Mouse (Mus musculus): ENCODE results near the gene Xdh. TPM values are rescaled to one million over a fixed set of nuclear protein-coding genes. Genes with fewer than 3 reads are reported as not detected.

The Xdh gene
- total RNA-seq (2014; rRNA removed) (0.24 and 0.62 TPM in 2 replicates), polyA plus RNA-seq (2015; fragmentation: Nextera tagmentation; extraction: Ambion mirVana) (0.13 and 0.26 TPM in 2 replicates)

DNA sequence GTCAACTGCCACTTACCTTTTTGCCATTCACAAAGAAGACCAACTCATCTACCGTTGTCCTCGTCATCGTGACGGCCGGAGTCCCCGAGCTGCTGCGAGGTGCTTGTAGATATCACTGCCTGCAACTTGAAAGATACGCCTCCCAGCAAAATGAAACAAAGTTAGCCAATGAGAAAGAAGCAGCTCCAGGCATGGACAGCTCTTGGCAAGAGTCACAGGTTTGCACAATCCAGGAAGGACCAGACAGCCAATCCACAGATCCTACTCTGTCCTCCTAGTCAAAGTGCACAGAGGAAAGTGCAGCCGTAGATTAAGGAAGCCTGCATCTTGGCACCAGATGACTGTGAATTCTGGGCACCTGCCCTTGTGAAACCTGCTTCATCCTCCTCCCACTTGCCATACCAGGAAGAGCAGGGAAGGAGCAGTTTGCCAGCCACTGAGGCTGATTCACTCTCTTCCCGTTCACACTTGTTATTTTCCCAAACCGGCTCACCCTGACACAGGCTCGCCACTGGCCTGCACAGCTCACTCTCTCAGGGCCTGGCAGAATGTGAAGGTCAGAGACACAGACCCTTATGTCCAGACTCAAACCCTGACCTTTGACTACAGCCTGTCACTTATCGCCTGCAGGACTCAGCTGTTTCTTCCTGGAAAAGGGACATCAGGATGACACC is at the start of gene Xdh:
Gene Xdh, minus strand, starts transcription at position 135 of the 674 bp plus-strand sequence.
- WGBS = 80% methylated on average over 13 of the region's 13 CpGs
- H3K9me3 ChIP-seq (ENCODE audit: low read length) = no peaks in the 10 kb centered on the region
- H3K4me1 ChIP-seq (ENCODE audit: insufficient read depth) = no peaks in the 10 kb centered on the region
- ATAC-seq (no peak), DNase-seq (no peak)
- H3K4me3 ChIP-seq (ENCODE audit: low read depth, low read length) = no peak within 1 kb of the TSS
- H3K27ac ChIP-seq (ENCODE audit: low read depth, low read length) = no peak within 1 kb of the TSS
- TF ChIP-seq CTCF (IDR thresholded peaks at IDR 0.05; ENCODE audit: low read depth) = no peak
- no peak within 1 kb of the TSS for H3K9ac ChIP-seq
- no peaks in the 10 kb centered on the region for H3K27me3 ChIP-seq (ENCODE audit: insufficient read depth, low read length)
- no peaks in the 10 kb centered on the region for H3K36me3 ChIP-seq (ENCODE audit: insufficient read depth)
- H3K4me2 ChIP-seq (ENCODE audit: low read depth) = no peak within 1 kb of the TSS

DNA sequence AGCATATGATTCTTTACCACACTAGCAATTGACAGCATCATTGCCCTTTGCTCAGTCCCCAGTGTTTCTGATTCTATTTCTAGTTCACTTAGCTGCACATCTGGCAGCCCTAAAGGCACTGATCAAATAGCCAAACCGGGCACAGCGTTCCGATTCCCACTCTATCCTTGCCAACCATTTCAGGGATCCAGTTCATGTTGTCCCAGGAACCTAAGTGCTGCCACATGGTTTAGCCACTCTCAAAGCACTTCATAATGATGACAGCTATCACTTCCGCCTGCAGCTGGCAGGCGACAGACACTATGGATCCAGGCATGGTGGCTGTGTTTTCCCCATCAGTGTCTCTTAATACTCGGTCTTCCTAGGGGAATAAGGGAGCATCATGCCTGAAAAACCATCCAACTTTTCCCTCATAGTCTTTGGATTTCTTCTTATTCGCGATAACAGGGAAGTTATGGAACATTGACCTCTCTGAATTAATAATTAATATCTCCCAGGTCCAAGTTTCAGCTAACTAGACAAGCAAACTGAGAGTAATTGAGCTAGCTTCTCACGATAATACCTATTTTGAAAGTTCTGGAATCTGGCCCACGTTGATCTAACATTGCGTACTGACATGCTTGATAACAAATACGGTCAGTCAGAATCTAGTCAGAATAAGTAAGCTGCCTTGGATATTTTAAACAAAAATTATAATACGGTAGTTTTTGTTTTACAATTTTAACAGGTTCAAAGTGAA is 46.1 kb upstream of the Xdh start:
- no peak for TF ChIP-seq CTCF (IDR thresholded peaks at IDR 0.05; ENCODE audit: low read depth)
- no peak overlapping the region for H3K9ac ChIP-seq
- no peak overlapping the region for H3K4me2 ChIP-seq (ENCODE audit: low read depth)
- no peak for ATAC-seq
- no peaks in the 10 kb centered on the region for H3K4me1 ChIP-seq (ENCODE audit: insufficient read depth)
- no peak overlapping the region for H3K4me3 ChIP-seq (ENCODE audit: low read depth, low read length)
- no peak overlapping the region for H3K27ac ChIP-seq (ENCODE audit: low read depth, low read length)
- no peaks in the 10 kb centered on the region for H3K9me3 ChIP-seq (ENCODE audit: low read length)
- H3K36me3 ChIP-seq (ENCODE audit: insufficient read depth) = no peaks in the 10 kb centered on the region
- DNase-seq = no peak
- 92% methylated on average over 13 of the region's 13 CpGs for WGBS
- no peaks in the 10 kb centered on the region for H3K27me3 ChIP-seq (ENCODE audit: insufficient read depth, low read length)

DNA sequence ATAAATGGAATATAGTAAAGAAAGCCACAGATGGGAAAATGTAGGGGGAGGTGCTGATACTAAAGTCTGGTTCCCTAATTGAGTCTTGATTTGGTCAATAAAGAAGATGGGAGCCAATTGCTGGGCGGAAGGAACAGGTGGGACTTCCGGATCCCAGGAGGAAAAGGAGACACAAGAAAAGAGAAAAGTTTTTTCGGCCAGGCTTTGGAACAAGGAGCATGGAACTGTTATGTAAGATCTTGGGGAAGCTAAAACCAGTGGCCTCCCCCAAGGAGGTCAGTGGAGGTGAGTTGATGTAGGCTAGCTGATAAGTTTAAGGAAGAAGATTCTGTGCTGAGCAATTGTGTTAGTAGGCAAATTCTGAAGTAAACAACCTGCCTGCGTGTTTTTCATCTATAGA is 41.3 kb upstream of the Xdh start:
- Histone ChIP-seq H3K4me1 (ENCODE audit: insufficient read depth) (no peaks in the 10 kb centered on the region), H3K9me3 (ENCODE audit: low read length) (no peaks in the 10 kb centered on the region), H3K4me2 (ENCODE audit: low read depth) (no peak overlapping the region), H3K36me3 (ENCODE audit: insufficient read depth) (no peaks in the 10 kb centered on the region), H3K9ac (no peak overlapping the region), H3K4me3 (ENCODE audit: low read depth, low read length) (no peak overlapping the region), H3K27me3 (ENCODE audit: insufficient read depth, low read length) (no peaks in the 10 kb centered on the region), H3K27ac (ENCODE audit: low read depth, low read length) (no peak overlapping the region)
- DNase-seq (no peak), ATAC-seq (no peak)
- no peak for TF ChIP-seq CTCF (IDR thresholded peaks at IDR 0.05; ENCODE audit: low read depth)
- WGBS = 86% methylated on average over 4 of the region's 4 CpGs

DNA sequence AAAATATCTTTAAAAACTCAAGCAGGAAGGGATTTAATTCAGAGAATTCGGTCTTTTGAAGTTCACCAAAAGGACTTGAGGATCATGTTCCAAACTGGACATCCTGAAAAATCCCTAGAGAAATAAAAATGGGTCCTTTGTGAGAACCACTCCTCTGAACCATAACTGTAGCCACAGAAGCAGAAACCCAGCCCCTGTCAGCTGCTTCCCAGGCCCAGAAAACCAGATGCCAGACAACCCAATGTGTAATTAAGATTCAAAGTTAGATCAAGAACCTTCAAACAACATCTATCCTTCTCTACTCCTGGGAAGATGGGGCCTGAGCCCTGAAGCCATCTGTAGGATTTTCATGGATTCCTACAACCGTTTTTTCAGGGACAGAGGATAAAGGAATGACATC is 36.6 kb upstream of the Xdh start:
- no peak for TF ChIP-seq CTCF (IDR thresholded peaks at IDR 0.05; ENCODE audit: low read depth)
- Histone ChIP-seq H3K9me3 (ENCODE audit: low read length) (no peaks in the 10 kb centered on the region), H3K9ac (no peak overlapping the region), H3K4me1 (ENCODE audit: insufficient read depth) (no peaks in the 10 kb centered on the region), H3K27me3 (ENCODE audit: insufficient read depth, low read length) (no peaks in the 10 kb centered on the region), H3K4me3 (ENCODE audit: low read depth, low read length) (no peak overlapping the region), H3K4me2 (ENCODE audit: low read depth) (no peak overlapping the region), H3K36me3 (ENCODE audit: insufficient read depth) (no peaks in the 10 kb centered on the region), H3K27ac (ENCODE audit: low read depth, low read length) (no peak overlapping the region)
- no peak for DNase-seq
- ATAC-seq = no peak
- 80% methylated on average over 2 of the region's 2 CpGs for WGBS

DNA sequence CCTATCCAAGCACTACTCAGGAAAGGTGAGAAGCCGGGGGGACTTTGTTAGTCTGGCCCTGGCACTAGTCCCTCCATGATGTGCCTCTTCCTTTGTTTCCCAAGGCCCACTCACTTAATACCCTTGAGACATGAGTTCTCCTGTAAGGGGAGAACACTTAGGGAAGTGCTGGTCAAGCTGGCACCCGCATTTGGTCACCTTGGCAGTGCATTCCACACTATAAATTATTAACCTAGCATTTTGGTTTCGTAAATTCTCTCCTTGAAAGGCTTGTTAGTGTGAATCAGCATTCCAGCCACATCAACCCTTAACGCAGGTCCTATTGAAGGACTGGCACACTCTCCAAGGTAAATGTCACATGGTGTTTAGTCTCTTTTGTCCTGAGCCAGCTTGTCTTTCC is 35.9 kb upstream of the Xdh start:
- WGBS = 90% methylated on average over 4 of the region's 4 CpGs
- DNase-seq (no peak), ATAC-seq (no peak)
- Histone ChIP-seq H3K27ac (ENCODE audit: low read depth, low read length) (no peak overlapping the region), H3K27me3 (ENCODE audit: insufficient read depth, low read length) (no peaks in the 10 kb centered on the region), H3K9ac (no peak overlapping the region), H3K4me2 (ENCODE audit: low read depth) (no peak overlapping the region), H3K4me3 (ENCODE audit: low read depth, low read length) (no peak overlapping the region), H3K4me1 (ENCODE audit: insufficient read depth) (no peaks in the 10 kb centered on the region), H3K36me3 (ENCODE audit: insufficient read depth) (no peaks in the 10 kb centered on the region), H3K9me3 (ENCODE audit: low read length) (no peaks in the 10 kb centered on the region)
- TF ChIP-seq CTCF (IDR thresholded peaks at IDR 0.05; ENCODE audit: low read depth) = no peak

DNA sequence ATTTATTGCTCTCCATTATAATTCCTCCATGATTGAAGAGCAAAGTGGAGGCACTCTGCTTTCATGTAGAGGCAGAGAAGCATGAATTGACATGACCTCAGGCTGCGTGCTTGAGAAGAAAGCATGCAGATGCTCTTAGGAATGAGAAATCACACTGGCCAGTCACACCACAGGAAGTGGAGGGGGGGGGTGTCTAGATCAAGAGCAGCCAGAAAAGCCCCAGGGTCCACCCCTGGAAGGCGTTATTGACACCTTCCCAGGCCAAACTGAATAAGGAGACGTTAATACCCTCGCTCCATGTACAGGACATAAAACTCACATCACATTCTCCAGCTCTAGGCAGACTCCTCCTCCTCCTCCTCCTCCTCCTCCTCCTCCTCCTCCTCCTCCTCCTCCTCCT is 34.5 kb upstream of the Xdh start:
- no peak overlapping the region for H3K4me3 ChIP-seq (ENCODE audit: low read depth, low read length)
- no peaks in the 10 kb centered on the region for H3K9me3 ChIP-seq (ENCODE audit: low read length)
- no peak overlapping the region for H3K9ac ChIP-seq
- no peak overlapping the region for H3K27ac ChIP-seq (ENCODE audit: low read depth, low read length)
- H3K36me3 ChIP-seq (ENCODE audit: insufficient read depth) = no peaks in the 10 kb centered on the region
- TF ChIP-seq CTCF (IDR thresholded peaks at IDR 0.05; ENCODE audit: low read depth) = no peak
- H3K27me3 ChIP-seq (ENCODE audit: insufficient read depth, low read length) = no peaks in the 10 kb centered on the region
- no peaks in the 10 kb centered on the region for H3K4me1 ChIP-seq (ENCODE audit: insufficient read depth)
- ATAC-seq (no peak), DNase-seq (no peak)
- H3K4me2 ChIP-seq (ENCODE audit: low read depth) = no peak overlapping the region
- WGBS = 31% methylated on average over 4 of the region's 4 CpGs

DNA sequence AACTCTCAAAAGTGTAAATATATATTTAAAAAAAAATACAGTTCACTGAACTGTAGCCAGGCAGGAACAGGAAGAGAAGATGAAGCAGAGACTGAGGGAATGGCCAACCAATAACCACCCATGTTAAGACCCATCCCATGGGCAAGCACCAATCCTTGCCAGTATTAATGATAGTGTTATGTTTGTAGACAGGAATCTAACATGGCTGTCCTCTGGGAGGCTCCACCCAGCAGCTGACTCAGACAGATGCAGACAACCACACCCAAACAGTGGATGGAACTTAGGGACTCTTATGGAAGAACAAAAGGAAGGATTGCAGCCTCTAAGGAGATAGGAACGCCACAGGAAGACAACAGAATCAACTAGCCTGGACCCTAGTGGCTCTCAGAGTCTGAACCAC is 32.9 kb upstream of the Xdh start:
- H3K9ac ChIP-seq = no peak overlapping the region
- no peaks in the 10 kb centered on the region for H3K4me1 ChIP-seq (ENCODE audit: insufficient read depth)
- H3K9me3 ChIP-seq (ENCODE audit: low read length) = no peaks in the 10 kb centered on the region
- TF ChIP-seq CTCF (IDR thresholded peaks at IDR 0.05; ENCODE audit: low read depth) = no peak
- H3K27me3 ChIP-seq (ENCODE audit: insufficient read depth, low read length) = no peaks in the 10 kb centered on the region
- no peak overlapping the region for H3K27ac ChIP-seq (ENCODE audit: low read depth, low read length)
- no peaks in the 10 kb centered on the region for H3K36me3 ChIP-seq (ENCODE audit: insufficient read depth)
- 63% methylated on average over 1 of the region's 1 CpGs for WGBS
- no peak overlapping the region for H3K4me2 ChIP-seq (ENCODE audit: low read depth)
- H3K4me3 ChIP-seq (ENCODE audit: low read depth, low read length) = no peak overlapping the region
- DNase-seq = no peak
- no peak for ATAC-seq
